Mouse (Mus musculus): Measurements from ENCODE around the gene Gm21885.

GRCm38 (mm10) chr11:94233405-94233804 is 48.3 kb upstream of the Gm21885 start:
- TF ChIP-seq CTCF (IDR thresholded peaks at IDR 0.05; ENCODE audit: low read depth, low read length) (no peak), TAL1 (conservative IDR thresholded peaks at IDR 0.05; ENCODE audit: low read depth, low read length) (no peak)
